Mouse (Mus musculus): ENCODE results near the gene Alg12. TPM values are rescaled to one million over a fixed set of nuclear protein-coding genes. Genes with fewer than 3 reads are reported as not detected.
"Not testable (repeated sequence)": the region's sequence is repeated elsewhere in the genome, so short reads cannot be mapped to it uniquely, and the experiment has no call there.

Gene Alg12
- polyA plus RNA-seq, 1 experiment, result 13.2 TPM

DNA sequence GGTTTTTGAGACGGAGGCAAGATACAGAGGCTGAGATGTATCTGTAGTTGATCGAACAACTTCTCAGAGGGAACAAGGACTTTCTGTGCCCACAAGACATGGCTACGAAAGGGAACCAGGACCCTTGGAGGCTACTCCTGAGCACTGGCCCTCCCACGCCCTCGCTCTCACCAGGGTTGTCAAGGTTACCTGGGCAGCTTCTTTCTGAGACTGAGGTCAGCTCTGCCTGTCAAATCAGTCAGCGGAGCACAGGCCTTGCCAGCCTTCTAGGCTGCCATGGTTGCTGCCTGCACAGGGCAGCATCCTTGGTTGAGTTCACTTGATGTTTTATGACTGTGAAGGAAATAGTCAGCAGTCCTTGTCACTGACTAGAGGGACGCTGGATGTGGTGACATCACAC, 3.4 kb upstream of the Alg12 start:
- Histone ChIP-seq H3K9me3 (replicated peaks; ENCODE audit: control insufficient read depth, insufficient read depth, low read length, poor library complexity, severe bottlenecking) (no peaks in the 10 kb centered on the region), H3K36me3 (ENCODE audit: control insufficient read depth, insufficient read depth, low read length, poor library complexity, severe bottlenecking) (peaks cover 4% of the 10 kb centered on the region; the same call in 1 of the 2 replicates), H3K4me1 (ENCODE audit: control insufficient read depth, insufficient read depth, low read length) (no peaks in the 10 kb centered on the region), H3K27ac (ENCODE audit: insufficient read depth, low read length) (no peak overlapping the region), H3K27me3 (ENCODE audit: control insufficient read depth, insufficient read depth, low read length, poor library complexity, severe bottlenecking) (no peaks in the 10 kb centered on the region), H3K9ac (ENCODE audit: low read depth, poor library complexity, severe bottlenecking) (no peak overlapping the region), H3K4me3 (ENCODE audit: low read depth, low read length) (no peak overlapping the region)
- TF ChIP-seq EP300 (IDR thresholded peaks at IDR 0.05; ENCODE audit: insufficient read depth, low read depth, low read length), result no peak
- no peak for TF ChIP-seq CTCF (IDR thresholded peaks at IDR 0.05; ENCODE audit: low read depth, low read length)
- TF ChIP-seq POLR2A (IDR thresholded peaks at IDR 0.05; ENCODE audit: insufficient read depth, low read length), result no peak

DNA sequence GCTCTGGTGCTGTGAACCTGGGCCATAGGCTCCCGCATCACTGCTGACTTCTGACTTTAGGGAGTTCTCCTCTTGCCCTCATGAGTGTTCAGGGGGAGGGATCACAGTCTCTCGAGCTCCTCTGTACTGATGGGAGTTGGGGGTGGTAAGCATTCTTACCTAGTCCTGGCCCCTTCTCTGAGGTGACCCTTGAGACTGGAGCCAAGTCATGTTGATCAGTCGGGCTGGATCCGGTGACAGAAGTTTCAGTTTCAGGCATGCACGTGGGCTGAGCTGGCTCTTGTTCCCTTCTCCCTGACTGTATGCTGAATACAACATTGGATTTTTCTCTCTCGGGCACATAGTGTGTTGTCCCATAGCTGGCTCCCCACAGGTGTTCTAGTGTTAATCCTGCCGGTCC, 2.3 kb upstream of the Alg12 start:
- Histone ChIP-seq H3K9me3 (replicated peaks; ENCODE audit: control insufficient read depth, insufficient read depth, low read length, poor library complexity, severe bottlenecking) (no peaks in the 10 kb centered on the region), H3K4me3 (ENCODE audit: low read depth, low read length) (no peak overlapping the region), H3K4me1 (ENCODE audit: control insufficient read depth, insufficient read depth, low read length) (no peaks in the 10 kb centered on the region), H3K27ac (ENCODE audit: insufficient read depth, low read length) (no peak overlapping the region), H3K27me3 (ENCODE audit: control insufficient read depth, insufficient read depth, low read length, poor library complexity, severe bottlenecking) (no peaks in the 10 kb centered on the region), H3K36me3 (ENCODE audit: control insufficient read depth, insufficient read depth, low read length, poor library complexity, severe bottlenecking) (peaks cover 4% of the 10 kb centered on the region; the same call in 1 of the 2 replicates), H3K9ac (ENCODE audit: low read depth, poor library complexity, severe bottlenecking) (no peak overlapping the region)
- no peak for TF ChIP-seq POLR2A (IDR thresholded peaks at IDR 0.05; ENCODE audit: insufficient read depth, low read length)
- no peak for TF ChIP-seq CTCF (IDR thresholded peaks at IDR 0.05; ENCODE audit: low read depth, low read length)
- TF ChIP-seq EP300 (IDR thresholded peaks at IDR 0.05; ENCODE audit: insufficient read depth, low read depth, low read length), result no peak

DNA sequence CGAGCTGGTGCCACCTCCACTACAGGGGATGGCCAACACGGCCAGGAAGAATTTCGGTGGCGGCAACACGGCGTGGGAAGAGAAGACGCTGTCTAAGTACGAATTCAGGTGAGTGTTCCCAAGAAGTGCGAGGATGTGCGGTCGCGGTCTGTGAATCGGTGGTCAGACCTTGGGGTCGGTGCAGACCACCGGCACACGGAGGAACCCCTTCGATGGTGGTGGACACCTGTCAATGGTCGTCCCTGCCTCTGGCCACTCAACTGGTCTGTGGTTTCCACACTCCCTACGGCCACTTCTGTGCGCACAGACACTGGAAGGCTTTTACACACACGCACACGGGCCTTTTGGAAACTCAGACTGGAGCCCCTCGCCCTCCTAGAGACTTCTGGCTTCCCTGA, 787 bp upstream of the Alg12 start:
- TF ChIP-seq EP300 (IDR thresholded peaks at IDR 0.05; ENCODE audit: insufficient read depth, low read depth, low read length) (no peak), POLR2A (IDR thresholded peaks at IDR 0.05; ENCODE audit: insufficient read depth, low read length) (no peak), CTCF (IDR thresholded peaks at IDR 0.05; ENCODE audit: low read depth, low read length) (no peak)
- Histone ChIP-seq H3K4me3 (ENCODE audit: low read depth, low read length) (peak overlapping the region; percentile 80), H3K4me1 (ENCODE audit: control insufficient read depth, insufficient read depth, low read length) (no peaks in the 10 kb centered on the region), H3K9ac (ENCODE audit: low read depth, poor library complexity, severe bottlenecking) (peak overlapping the region; percentile 72), H3K27me3 (ENCODE audit: control insufficient read depth, insufficient read depth, low read length, poor library complexity, severe bottlenecking) (no peaks in the 10 kb centered on the region), H3K9me3 (replicated peaks; ENCODE audit: control insufficient read depth, insufficient read depth, low read length, poor library complexity, severe bottlenecking) (no peaks in the 10 kb centered on the region), H3K27ac (ENCODE audit: insufficient read depth, low read length) (no peak overlapping the region), H3K36me3 (ENCODE audit: control insufficient read depth, insufficient read depth, low read length, poor library complexity, severe bottlenecking) (no peaks in the 10 kb centered on the region; the same call in 1 of the 2 replicates)

DNA sequence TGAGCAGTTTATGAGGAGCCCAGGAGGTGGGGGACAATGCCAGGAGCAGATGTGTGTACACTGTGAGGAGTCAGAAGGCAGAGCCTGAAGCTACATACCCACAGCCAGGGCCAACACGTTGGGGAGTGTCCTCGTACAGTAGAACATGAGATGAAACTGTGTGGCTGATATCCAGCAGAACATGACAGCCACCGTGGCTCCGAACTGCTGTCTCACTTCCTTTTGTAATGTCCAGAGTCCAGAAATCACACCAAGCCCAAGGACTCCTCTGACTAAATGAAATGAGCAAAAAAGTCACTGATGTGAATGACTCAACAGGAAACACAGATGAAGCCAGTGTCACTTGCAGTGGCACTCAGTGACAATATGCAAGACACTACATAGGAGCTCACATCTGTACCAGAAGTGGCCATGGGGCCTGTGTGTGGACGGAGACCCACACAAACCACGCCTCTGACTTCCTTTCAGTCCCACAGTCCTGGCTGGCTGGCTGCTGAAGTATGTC, 3.9 kb downstream of the Alg12 start:
- no peak for TF ChIP-seq EP300 (IDR thresholded peaks at IDR 0.05; ENCODE audit: insufficient read depth, low read depth, low read length)
- TF ChIP-seq CTCF (IDR thresholded peaks at IDR 0.05; ENCODE audit: low read depth, low read length), result no peak
- no peak for TF ChIP-seq POLR2A (IDR thresholded peaks at IDR 0.05; ENCODE audit: insufficient read depth, low read length)
- no peaks in the 10 kb centered on the region; the same call in 1 of the 2 replicates for H3K36me3 ChIP-seq (ENCODE audit: control insufficient read depth, insufficient read depth, low read length, poor library complexity, severe bottlenecking)
- no peaks in the 10 kb centered on the region for H3K4me1 ChIP-seq (ENCODE audit: control insufficient read depth, insufficient read depth, low read length)

DNA sequence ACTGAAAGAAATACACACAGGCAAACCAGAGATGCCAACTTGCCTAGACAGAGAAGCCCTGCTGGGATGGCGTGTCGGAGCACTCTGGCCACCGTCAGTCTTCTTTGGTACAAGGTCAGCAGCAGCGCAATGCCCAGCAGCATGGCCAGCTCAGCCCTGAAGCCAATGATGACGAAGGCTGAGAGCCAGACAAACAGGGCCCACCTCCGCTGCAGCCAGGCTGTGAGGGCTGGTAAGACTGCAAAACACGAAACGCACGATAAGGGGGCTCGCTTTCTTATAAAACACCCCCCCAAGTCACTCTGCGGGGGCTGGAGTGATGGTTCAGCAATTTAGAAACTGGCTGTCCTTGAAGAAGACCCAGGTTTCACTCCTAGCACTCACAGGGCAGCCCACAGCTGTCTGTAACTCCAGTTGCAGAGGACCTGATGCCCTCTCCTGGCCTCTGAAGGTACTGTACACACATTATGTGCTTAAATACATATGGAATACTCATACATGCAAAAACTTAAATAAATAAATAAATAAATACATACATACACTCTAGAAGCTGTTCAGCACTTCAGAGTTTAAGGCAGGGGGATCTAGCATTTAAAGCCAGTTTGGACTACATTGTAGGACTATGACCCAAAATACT, 4.6 kb downstream of the Alg12 start:
- Histone ChIP-seq H3K9ac (ENCODE audit: low read depth, poor library complexity, severe bottlenecking) (no peak overlapping the region), H3K27me3 (ENCODE audit: control insufficient read depth, insufficient read depth, low read length, poor library complexity, severe bottlenecking) (no peaks in the 10 kb centered on the region), H3K36me3 (ENCODE audit: control insufficient read depth, insufficient read depth, low read length, poor library complexity, severe bottlenecking) (no peaks in the 10 kb centered on the region; the same call in 1 of the 2 replicates), H3K9me3 (replicated peaks; ENCODE audit: control insufficient read depth, insufficient read depth, low read length, poor library complexity, severe bottlenecking) (no peaks in the 10 kb centered on the region), H3K4me1 (ENCODE audit: control insufficient read depth, insufficient read depth, low read length) (no peaks in the 10 kb centered on the region), H3K27ac (ENCODE audit: insufficient read depth, low read length) (no peak overlapping the region), H3K4me3 (ENCODE audit: low read depth, low read length) (no peak overlapping the region)
- peak; percentile 55 for TF ChIP-seq CTCF (IDR thresholded peaks at IDR 0.05; ENCODE audit: low read depth, low read length)
- TF ChIP-seq POLR2A (IDR thresholded peaks at IDR 0.05; ENCODE audit: insufficient read depth, low read length), result no peak
- no peak for TF ChIP-seq EP300 (IDR thresholded peaks at IDR 0.05; ENCODE audit: insufficient read depth, low read depth, low read length)

More for the DNA sequence above, 3.9 kb downstream of the Alg12 start:
- no peak overlapping the region for H3K4me3 ChIP-seq (ENCODE audit: low read depth, low read length)
- no peaks in the 10 kb centered on the region for H3K27me3 ChIP-seq (ENCODE audit: control insufficient read depth, insufficient read depth, low read length, poor library complexity, severe bottlenecking)
- H3K9ac ChIP-seq (ENCODE audit: low read depth, poor library complexity, severe bottlenecking), result no peak overlapping the region
- H3K9me3 ChIP-seq (replicated peaks; ENCODE audit: control insufficient read depth, insufficient read depth, low read length, poor library complexity, severe bottlenecking), result no peaks in the 10 kb centered on the region
- no peak overlapping the region for H3K27ac ChIP-seq (ENCODE audit: insufficient read depth, low read length)

DNA sequence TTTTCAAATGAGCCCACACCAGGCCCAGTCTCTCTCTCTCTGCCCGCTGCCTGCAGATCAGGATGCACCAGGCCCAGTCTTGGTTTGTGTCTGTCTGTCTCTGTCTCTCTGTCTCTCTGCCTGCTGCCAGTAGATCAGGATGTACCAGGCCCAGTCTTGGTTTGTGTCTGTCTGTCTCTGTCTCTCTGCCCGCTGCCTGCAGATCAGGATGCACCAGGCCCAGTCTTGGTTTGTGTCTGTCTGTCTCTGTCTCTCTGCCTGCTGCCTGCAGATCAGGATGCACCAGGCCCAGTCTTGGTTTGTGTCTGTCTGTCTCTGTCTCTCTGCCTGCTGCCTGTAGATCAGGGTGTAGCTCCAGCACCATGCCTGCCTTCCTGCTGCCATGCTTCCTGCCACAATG, 5.2 kb downstream of the Alg12 start:
- not testable (repeated sequence) for H3K4me3 ChIP-seq (ENCODE audit: low read depth, low read length); H3K9ac ChIP-seq (ENCODE audit: low read depth, poor library complexity, severe bottlenecking); H3K4me1 ChIP-seq (ENCODE audit: control insufficient read depth, insufficient read depth, low read length); H3K27ac ChIP-seq (ENCODE audit: insufficient read depth, low read length); H3K9me3 ChIP-seq (replicated peaks; ENCODE audit: control insufficient read depth, insufficient read depth, low read length, poor library complexity, severe bottlenecking); H3K27me3 ChIP-seq (ENCODE audit: control insufficient read depth, insufficient read depth, low read length, poor library complexity, severe bottlenecking); H3K36me3 ChIP-seq (ENCODE audit: control insufficient read depth, insufficient read depth, low read length, poor library complexity, severe bottlenecking)

Data from ES-Bruce4 (cell line).